Mouse (Mus musculus) spleen, adult 2 months (tissue): ENCODE measurements at regions not wholly inside any gene's neighbourhood (a gene's known extent, or its start where the extent isn't known, plus 50 kb on each side); places are given as distances from the start of the nearest gene placed in this dataset.

Experiments used
- CTCF ChIP-seq: fragments of 200-500 bp; IDR thresholded peaks from 2 replicates; pipeline ENCODE4 v1.5.1; 2011; ENCODE audit warnings: mild to moderate bottlenecking, inconsistent platforms; ENCODE audit not compliant: insufficient read depth, insufficient read length, insufficient replicate concordance; ENCODE audit errors: extremely low read depth
- POLR2A ChIP-seq: fragments of 200-500 bp; IDR thresholded peaks from 2 replicates; pipeline ENCODE4 v1.6.1; 2011; ENCODE audit warnings: low read depth, low read length, inconsistent platforms

- TF ChIP-seq CTCF (peak; percentile 11; the same call in 1 of the 2 replicates), POLR2A (no peak)
Observed at GRCm38 (mm10) chr5:74796421-74797067, 93.8 kb upstream of the Lnx1 start.
